Mouse (Mus musculus) lung, postnatal 10 days (tissue): Measurements from ENCODE around the gene Ppm1a.
"Not testable (repeated sequence)": the region's sequence is repeated elsewhere in the genome, so short reads cannot be mapped to it uniquely, and the experiment has no call there.

Experiments
- DNase-seq: peaks from one replicate; pipeline ENCODE4 v3.0.0; 2021

Gene Ppm1a

GRCm38 (mm10) chr12:72762502-72762901, 5.2 kb downstream of the Ppm1a start:
- DNase-seq, result no peak

GRCm38 (mm10) chr12:72763156-72763555, 5.9 kb downstream of the Ppm1a start:
- DNase-seq, result no peak

- DNase-seq, result no peak
Measured at GRCm38 (mm10) chr12:72767809-72768208, 10.6 kb downstream of the Ppm1a start.

GRCm38 (mm10) chr12:72768230-72768629, 11.0 kb downstream of the Ppm1a start:
- no peak for DNase-seq

- no peak for DNase-seq
Measured at GRCm38 (mm10) chr12:72769546-72770230, 12.4 kb downstream of the Ppm1a start.

GRCm38 (mm10) chr12:72771153-72771552, 13.9 kb downstream of the Ppm1a start:
- DNase-seq, result no peak

- DNase-seq, result no peak
Measured at GRCm38 (mm10) chr12:72771711-72772110, 14.5 kb downstream of the Ppm1a start.

GRCm38 (mm10) chr12:72773921-72774320, 16.7 kb downstream of the Ppm1a start:
- DNase-seq, result no peak

GRCm38 (mm10) chr12:72777244-72777643, 20.0 kb downstream of the Ppm1a start:
- DNase-seq, result no peak

GRCm38 (mm10) chr12:72780136-72780535, 22.9 kb downstream of the Ppm1a start:
- no peak for DNase-seq

GRCm38 (mm10) chr12:72782786-72783185, 25.5 kb downstream of the Ppm1a start:
- not testable (repeated sequence) for DNase-seq

GRCm38 (mm10) chr12:72785183-72785930, 28.1 kb downstream of the Ppm1a start:
- no peak for DNase-seq

- DNase-seq, result no peak
Measured at GRCm38 (mm10) chr12:72786551-72786950, 29.3 kb downstream of the Ppm1a start.

- DNase-seq, result no peak
Measured at GRCm38 (mm10) chr12:72786986-72787385, 29.7 kb downstream of the Ppm1a start.

- no peak for DNase-seq
Measured at GRCm38 (mm10) chr12:72790538-72790937, 33.3 kb downstream of the Ppm1a start.

- no peak for DNase-seq
Measured at GRCm38 (mm10) chr12:72792320-72793091, 35.3 kb downstream of the Ppm1a start.

- DNase-seq, result no peak
Measured at GRCm38 (mm10) chr12:72793983-72794382, 36.7 kb downstream of the Ppm1a start.

- no peak for DNase-seq
Measured at GRCm38 (mm10) chr12:72809798-72810197, 52.5 kb downstream of the Ppm1a start.

GRCm38 (mm10) chr12:72811588-72811987, 54.3 kb downstream of the Ppm1a start:
- no peak for DNase-seq

- peak; percentile 69 for DNase-seq
Measured at GRCm38 (mm10) chr12:72820940-72821431, 63.7 kb downstream of the Ppm1a start.

- DNase-seq, result no peak
Measured at GRCm38 (mm10) chr12:72821589-72821988, 64.3 kb downstream of the Ppm1a start.

GRCm38 (mm10) chr12:72825656-72826055, 68.4 kb downstream of the Ppm1a start:
- DNase-seq, result no peak

GRCm38 (mm10) chr12:72828846-72829556, 71.7 kb downstream of the Ppm1a start:
- DNase-seq, result no peak
